Mouse (Mus musculus) MN1 (cell line): ENCODE measurements at regions not wholly inside any gene's neighbourhood (a gene's known extent, or its start where the extent isn't known, plus 50 kb on each side); places are given as distances from the start of the nearest gene placed in this dataset.

ENCODE experiments used
- DNase-seq: peaks from one replicate; pipeline ENCODE4 v3.0.0-alpha.2; 2016; ENCODE audit warnings: low spot score

DNA sequence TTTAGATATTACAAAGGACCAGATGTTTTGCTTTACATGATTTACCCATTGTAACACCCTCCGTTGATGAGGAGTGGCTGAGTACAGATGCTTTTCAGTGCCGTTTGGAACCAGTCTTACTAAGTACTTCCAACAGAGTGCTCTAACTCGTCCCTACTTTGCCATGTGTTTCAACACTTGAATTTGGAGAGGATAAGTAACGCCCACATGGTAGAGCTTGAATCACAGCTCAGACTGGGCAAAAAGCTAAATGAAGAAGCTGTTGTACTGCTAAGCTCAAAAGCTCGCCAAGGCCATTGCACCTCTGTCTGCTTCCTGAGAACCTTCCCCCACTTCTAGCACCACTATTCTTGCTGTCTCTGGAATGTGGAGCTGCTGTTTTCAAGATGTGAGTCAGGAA, 471.1 kb downstream of the Nfib start:
- DNase-seq = no peak

DNA sequence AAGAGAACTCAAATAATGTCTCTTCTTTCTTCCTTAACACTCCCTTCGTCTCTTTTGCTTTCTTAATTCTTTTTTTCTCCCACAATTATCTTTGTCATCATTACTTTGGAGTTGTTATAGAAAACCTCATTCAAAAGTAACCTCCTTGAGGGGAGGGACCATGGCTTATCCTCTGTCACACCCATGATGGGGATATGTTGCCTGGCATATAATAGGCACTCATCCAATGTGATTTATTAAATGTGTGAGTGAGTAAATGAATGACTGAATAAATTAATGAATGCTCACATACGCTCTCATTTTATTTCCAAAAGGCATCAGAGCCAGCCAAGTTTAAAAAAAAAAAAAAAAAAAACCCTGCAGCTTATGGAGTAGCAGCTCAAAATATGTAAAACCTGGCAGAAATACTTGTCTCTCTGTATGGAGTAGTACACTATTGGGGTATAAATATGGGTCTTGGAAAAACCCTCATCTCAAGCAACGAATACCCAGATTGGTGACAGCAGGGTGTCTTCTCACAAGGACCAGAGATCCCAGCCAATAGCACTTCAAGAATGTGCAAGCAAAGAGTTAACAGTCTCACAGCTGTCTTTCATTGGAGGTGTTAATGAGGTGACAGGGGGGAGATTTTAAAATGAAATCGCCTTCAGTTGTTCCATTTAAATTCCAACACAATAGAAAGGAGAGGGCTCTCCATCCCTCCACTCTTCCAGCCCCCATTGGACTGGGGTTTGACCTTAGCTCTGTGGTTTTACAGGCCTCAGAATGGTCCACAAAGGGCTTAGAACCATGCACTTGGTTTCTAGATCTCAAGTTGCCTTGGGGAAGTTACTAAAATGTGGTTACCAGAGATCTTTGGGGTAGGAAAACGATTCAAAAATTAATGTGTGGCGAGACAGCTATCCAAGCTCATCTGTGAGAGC, 479.1 kb downstream of the Nfib start:
- no peak for DNase-seq

DNA sequence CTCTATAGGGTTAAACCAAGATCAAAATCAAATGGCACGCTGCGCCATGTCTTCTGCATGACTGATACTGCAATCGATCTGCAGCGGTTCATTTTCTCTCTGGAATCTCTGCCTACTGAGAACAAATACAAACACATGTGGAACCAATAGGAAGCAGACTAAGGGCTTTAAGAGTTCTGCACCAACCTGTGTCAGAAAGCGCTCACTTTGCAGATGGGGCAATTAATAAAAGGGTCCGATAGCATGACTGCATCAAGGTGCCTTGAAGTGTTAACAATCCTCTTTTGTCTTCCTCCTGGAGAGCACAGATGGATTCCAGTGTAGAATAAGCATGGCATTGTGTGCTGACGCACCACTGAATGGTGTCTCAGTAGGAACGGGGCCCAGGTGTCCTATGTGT, 484.8 kb downstream of the Nfib start:
- DNase-seq = no peak

DNA sequence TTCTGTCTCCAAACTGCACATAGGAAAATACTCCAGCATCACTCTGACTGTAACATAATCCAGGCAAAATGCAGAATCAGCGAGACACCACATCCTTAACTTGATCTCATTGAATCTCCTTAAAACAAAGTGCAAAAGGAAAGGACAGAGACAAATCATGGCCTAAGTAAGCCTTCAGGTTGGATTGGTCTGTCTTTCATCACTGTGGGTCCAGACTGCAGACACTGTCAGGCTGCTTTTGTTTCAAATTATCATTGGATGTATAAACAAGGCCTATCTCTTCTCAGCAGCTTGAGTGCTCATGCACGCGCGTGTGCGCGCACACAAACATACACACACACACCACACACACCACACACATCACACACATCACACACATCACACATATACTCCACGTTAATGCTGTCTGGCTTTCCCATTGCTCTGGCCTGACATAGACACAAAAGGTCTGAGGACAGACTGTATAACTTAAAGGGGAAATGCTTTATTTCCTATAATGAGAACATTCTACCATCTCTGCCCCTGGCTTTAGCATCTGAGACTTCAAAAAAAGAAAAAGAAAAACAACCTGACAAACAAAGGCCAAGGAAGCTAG, 485.3 kb downstream of the Nfib start:
- peak; percentile 19 for DNase-seq

DNA sequence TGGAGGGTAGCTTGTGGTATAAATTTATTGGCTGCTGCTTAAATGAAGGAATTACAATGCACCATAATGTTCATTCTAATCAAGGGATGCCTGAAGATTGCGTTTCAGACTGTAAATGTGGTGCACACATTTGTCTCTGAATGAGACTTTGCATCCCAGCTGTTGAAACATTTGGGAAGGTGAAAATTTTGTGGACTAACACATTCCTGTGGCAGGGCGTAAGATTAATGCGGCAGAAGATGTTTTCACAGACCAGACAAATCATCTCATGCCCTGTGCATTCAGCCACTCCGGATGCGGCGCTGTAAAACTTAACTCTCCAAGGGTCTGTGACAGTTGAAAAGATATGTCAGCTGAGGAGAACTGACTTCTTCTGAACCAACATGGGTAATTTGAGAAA, 486.9 kb downstream of the Nfib start:
- no peak for DNase-seq

DNA sequence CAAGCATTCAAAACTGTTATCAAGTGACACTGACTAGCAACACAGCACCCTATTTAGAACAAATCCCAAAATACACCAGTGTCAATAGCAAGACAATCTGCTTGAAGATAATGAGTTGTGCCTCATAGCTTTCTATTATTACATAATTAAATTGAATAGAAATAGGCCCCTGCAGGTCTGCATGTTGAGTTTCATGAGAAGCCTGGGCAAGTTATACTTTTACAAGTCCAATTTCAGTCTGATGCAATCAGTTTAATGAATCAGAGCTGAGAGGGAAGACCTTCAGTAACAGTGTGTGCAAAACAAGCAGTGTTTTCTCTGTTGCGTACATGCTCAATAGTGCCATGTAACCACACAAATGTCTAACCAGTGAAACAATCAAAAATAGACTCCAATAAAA, 498.5 kb downstream of the Nfib start:
- DNase-seq = no peak

DNA sequence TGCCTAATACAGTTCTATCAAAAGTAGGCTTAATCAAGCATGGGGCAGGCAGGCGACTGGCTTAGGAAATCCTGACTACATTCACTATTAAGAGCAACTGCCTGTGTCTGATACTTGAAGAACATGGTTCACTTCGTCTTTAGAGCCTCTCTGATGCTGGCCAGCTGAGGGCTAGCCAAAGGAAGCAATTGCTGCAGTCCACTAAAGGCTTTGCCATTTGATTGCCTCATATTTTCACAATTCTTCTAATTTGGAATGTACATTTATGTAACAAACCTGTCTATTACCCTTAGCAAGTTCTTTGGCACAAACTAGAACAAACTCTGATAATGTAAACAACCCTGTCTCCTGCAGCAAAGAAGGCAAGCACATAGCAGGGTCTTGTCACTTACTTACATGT, 505.2 kb downstream of the Nfib start:
- no peak for DNase-seq

DNA sequence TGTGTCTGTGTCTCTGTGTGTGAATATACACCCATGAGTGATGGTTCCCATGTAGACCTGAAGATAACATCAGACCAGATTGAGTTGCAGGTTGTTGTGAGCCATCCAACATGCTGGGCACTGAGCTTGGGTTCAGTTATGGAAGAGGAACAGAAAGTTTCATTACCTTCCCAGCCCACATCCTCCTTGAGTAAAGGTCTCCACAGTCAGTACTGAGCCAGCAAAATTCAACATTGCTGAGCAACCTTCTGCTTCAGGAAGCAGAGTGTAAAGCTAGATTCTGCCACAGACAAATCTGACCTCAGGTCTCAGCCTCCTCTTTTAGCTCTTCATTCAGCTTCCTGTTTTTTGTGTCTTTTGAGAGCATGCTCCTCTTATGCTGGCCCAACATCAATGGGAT, 506.4 kb downstream of the Nfib start:
- DNase-seq = no peak

DNA sequence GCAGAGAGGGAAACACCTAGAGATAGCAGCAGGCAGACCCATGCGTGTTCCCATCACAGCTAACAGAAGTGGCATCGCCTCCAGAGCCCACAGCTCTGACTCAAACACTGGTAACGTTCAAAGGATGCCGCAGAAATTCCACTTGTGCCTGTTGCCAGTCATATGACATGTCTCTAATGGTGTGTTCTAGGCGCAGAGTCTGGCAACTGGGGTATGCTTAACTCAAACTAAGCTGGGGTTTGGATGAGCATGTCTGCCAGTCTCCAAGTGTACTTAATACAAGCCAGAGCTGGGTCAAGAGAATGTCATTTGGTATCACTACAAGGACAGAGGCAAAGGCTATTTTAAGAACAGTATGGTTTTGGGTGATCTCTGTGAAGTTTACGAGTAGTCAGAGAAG, 507.9 kb downstream of the Nfib start:
- no peak for DNase-seq

DNA sequence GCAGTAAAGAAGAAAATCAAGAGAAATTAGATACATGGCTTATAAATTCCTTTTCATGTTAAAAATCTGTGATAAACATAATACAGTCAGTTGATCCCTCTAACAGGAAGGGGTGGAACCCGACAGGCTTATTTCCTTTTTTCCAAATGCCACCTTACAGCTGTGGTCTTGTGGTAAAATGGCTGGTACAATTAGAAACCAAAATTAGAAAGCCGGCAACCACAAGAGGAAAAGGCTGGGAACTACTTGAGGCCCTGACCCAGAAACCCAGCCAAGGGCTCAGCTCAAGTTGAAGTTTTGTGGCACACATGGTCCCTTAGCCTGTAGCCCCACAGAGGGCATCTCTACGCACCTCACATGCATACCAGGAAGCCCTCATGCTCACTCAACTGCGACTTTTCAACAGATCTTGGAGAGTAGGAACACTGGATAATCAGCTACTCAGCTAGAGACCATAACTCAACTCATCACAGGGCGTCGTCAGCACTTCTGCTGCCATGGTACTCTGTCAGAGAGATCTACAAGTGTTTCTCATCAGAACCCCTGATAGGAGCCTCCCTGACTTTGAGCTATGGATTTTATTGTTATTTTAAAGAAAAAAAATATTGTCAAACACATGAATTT, 509.4 kb downstream of the Nfib start:
- no peak for DNase-seq

DNA sequence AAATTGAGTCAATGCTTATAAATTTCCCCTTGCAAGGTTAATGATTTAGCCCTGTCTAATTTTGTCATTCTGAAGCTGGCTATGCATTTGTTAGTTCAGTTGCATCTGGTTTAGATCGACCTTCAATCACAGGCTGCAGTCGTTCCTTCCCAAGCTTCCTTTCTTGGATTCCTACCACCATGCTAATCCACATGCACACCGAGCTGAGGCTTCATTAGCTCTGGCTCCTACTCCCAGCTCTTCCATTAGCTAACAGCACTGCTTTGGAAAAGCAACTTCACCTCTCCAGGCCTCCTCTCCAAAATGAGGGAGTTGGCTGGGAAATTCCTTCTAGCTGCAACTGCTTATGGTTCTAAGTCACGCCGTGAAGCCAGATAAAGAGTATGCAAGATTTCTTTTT, 511.6 kb downstream of the Nfib start:
- no peak for DNase-seq

DNA sequence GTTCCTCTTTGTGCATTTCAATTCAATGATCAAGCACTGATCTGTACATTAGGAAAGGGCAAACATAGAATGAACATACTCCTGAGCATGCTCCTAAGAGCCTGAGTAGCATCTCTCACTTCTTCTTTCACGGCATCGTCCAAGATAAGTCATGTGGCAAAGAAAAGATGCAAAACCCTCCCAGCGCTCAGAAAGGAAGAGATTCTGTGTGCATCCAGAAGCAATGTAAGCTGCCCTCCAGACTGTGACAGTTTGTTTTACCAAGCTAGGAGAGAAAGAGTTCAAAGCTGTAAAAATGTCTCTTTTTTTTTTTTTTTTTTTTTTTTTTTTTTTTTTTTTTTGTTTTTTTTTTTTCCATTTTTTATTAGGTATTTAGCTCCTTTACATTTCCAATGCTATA, 518.7 kb downstream of the Nfib start:
- no peak for DNase-seq

DNA sequence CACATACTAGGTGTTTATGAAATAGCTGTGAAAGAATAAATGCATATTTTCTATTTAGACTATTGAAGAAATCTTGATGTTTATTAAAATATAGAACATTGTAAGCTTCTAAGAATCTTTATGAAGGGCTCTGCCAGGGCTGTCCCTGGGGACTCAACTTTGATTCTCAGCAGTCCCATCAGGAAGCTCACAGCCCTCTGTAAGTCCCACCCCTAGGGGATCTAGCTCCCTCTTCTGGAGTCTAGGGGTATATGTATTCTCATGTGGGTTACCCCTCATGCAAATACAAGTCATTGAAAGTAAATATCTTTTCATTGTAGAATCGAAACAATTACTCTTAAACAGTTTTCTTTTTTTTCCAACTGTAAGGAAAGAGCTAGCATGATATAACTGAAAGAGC, 521.6 kb downstream of the Nfib start:
- DNase-seq = no peak

DNA sequence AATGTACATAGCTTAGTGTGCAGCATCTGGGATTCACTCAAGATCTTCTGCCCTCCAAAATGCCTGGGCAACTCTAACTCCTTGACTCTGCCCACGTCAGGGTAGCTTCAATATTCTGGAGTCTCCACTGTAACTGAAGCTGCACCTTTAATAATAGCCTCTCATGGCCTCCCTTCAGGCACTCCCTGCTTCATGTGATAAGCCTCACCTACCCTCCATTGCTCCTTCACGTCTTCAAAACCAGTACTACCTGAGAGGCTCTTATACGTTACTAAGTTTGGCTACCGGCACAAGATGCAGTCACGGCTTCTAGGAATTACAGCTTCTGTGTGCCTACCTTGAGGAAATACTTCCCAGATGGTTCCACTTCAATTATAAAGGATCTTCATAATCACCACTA, 527.4 kb downstream of the Nfib start:
- no peak for DNase-seq

DNA sequence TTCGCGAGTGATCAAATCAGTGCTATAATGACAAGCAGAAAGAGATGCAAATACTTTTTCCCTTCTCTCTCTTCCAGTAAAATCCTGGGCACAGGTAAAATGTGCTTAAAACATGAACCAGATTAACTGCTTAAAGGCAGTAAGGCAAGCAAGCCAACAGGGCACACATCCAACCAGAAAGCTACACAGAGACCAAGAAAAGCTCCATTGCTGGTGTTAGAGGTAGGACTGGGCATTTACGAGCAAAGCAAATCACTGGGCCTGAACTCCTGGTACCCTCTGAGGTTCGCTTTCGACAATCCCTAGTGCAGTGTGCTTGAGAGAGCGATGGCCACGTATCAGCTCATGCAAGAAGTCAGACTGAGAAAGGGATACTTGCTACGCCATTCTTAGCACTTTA, 528.8 kb downstream of the Nfib start:
- no peak for DNase-seq

DNA sequence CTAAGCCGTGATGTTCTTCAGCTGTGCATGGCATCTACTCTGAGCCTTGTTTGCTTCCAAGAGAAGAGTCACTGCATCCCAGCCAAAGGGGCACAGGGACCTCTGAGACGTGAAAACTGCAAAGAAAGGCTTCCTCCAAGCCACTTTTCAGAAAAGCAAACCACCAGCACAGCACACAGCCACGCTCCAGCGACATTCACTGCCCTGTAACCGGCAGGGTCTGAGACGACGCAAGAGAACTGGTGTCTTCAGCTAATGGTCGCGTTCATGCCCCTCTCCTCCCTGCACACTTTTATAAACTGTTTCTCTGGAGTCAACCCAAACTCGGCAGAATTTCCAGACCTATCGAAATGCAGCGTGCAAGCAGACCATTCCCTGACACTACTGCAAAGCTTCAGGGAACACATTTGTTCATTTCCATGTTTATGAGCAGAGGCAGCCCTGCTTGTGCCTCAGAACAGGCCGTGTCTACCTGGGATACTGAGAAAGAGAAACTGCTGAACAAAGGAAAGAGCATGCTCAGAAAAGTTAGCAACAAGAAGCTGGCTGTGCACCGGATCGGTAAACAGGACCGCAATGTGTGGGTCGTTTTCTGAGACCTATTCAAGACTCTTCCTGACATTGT, 532.0 kb downstream of the Nfib start:
- DNase-seq = no peak

DNA sequence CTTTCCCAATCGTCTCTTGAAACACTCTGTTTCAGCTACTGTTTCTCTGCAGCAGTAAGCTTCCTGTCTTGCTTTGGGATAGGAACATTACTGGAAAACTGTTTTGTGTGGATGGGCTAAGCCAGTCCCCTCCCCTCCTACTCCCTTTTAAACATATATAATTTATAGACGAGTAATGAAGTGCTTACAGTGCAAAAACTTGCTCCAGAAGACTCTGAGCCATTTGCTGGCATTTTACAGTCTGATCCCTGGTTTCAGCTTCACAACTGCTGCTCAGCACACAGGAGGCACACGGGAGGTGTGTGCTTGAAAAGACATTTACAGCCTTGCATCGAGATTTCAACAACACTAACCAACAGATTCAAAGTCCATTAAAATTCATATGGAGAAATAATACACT, 534.6 kb downstream of the Nfib start:
- no peak for DNase-seq

DNA sequence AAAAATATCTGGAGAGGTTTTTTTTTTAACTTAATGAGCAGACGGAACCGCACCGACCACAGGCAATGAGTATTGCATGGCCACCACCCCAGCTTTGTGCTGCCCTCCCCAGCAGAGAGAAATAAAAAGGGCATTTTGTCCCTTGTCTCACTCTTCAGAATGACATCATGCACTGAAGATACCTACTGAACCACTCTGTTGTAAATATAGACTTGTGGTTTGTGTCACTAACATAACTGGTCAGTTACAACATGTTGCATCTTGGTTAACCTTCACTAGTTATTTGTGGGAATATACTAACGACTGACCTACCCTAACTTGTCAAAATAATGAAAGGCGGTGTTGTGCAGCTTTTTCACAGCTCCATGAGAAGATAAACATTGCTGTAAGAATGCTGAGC, 537.5 kb downstream of the Nfib start:
- DNase-seq = no peak

DNA sequence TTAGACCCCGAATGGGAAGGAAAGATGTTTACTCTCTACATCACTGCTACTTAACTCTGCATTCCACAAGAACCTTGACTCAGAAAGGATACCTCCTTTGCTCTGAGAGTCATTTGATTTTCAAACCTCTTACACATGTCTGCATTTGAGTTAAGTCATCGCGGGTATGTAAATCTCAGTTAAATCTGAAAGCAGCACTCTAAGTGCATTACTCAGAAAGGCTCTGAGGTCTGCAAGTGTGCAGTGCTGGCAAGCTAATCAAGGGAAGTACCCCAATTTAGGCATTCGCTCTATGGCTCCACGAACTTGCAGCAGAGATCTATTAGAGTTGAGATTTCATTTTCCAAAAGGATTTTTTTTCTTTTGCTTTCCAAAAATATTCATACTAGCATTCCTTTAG, 538.2 kb downstream of the Nfib start:
- no peak for DNase-seq

DNA sequence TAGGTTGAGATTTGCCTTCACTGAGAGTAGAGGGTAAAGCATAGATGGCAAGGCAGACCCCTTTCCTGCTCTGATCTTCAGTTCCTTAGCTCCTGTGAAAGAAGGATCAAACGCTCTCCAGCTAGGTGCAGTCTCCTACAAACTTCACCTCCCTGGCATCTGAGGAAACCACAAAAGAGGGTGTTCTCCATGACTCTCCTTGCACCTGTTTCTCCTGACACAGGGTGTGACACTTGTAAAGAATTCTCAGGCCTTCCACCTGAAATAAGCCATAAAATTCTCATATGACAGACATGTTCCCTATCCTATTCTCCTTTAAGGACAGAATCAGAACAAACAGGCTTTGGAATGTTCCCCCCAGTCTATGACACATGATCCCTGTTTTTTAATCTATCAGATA, 538.7 kb downstream of the Nfib start:
- DNase-seq = no peak

DNA sequence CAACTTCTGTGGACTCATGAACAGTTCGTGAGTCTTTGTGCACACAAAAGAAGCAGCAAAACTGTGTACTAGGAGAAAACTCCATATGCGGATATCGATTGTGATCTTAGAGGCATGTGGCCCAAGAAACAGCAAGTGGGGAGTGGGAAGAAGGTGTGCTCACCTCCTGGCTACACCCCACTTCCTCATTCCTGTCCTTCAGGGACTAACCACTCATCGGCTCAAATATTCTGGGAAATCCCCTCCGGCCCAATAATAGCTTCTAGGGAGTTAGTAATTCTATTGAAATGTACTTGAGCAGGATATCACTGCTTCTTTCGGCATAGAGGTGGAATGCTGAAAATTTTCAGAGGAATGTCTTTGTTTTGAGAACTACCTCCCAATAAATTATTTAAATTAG, 539.5 kb downstream of the Nfib start:
- no peak for DNase-seq

DNA sequence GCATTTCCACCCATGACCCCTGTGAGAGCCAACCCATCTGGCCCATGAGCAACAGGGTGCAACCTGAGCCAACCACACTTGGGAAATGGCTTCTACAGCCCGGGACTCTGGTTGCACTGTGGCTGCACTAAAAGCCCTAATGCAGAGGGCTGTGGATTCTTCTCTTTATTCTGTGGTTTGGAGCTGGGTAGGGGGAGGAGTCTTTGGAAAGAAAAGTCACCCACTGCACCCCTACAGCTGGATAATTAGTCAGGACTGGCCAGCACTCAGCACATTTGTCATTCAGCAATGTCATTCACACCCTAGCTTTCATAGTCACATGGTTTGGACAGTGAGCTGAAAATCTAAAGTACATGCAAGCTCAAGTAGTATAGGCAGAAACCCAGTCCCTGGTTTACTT, 541.5 kb downstream of the Nfib start:
- DNase-seq = no peak

DNA sequence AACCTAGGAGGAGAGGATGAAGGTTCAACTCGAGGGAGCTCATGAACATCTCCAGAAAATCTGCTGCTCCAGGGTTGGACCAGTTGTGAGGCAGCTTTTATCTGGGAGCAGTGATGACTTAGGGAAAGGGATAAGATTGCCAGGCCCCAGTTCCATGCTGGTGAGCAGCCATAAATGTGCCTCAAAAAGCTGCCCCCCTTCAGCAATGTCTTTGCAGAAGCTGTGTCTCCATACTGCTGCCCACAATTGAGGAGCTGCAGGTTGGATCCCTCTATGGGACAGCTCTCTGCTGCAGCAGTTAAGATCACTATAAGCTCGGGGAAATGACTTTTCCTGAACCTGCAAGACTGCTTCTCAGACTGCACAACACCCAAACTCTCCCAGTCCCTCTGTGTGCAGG, 543.7 kb downstream of the Nfib start:
- no peak for DNase-seq
